Mouse (Mus musculus) right cerebral cortex, adult 18-20 months (tissue): ENCODE measurements around the gene Hs1bp3.
A peak's percentile ranks its signal among the peaks of the same experiment; 100 is the strongest.

Source experiments
- DNase-seq: peaks from one replicate; pipeline ENCODE4 v3.0.0; 2022; ENCODE audit warnings: mixed read lengths

Gene Hs1bp3

GRCm38 (mm10) chr12:8305258-8305657, 8.0 kb upstream of the Hs1bp3 start:
- no peak for DNase-seq

- peak; percentile 60 for DNase-seq
These were observed 6.8 kb upstream of the Hs1bp3 start for GRCm38 (mm10) chr12:8306432-8306831.

- no peak for DNase-seq
These were observed 6.3 kb upstream of the Hs1bp3 start for GRCm38 (mm10) chr12:8306910-8307309.

GRCm38 (mm10) chr12:8310992-8311391, 2.2 kb upstream of the Hs1bp3 start:
- DNase-seq = no peak

GRCm38 (mm10) chr12:8312266-8312665, 966 bp upstream of the Hs1bp3 start:
- no peak for DNase-seq

GRCm38 (mm10) chr12:8313773-8314172, 541 bp downstream of the Hs1bp3 start:
- no peak for DNase-seq

GRCm38 (mm10) chr12:8316541-8316940, 3.3 kb downstream of the Hs1bp3 start:
- DNase-seq = no peak

- peak; percentile 84 for DNase-seq
These were observed 7.0 kb downstream of the Hs1bp3 start for GRCm38 (mm10) chr12:8320084-8320713.

- DNase-seq = no peak
These were observed 8.3 kb downstream of the Hs1bp3 start for GRCm38 (mm10) chr12:8321506-8321905.

- DNase-seq = no peak
These were observed 10.9 kb downstream of the Hs1bp3 start for GRCm38 (mm10) chr12:8324086-8324485.

GRCm38 (mm10) chr12:8325245-8325942, 12.2 kb downstream of the Hs1bp3 start:
- no peak for DNase-seq

- peak; percentile 74 for DNase-seq
These were observed 12.8 kb downstream of the Hs1bp3 start for GRCm38 (mm10) chr12:8325943-8326522.

- DNase-seq = peak; percentile 95
These were observed 13.8 kb downstream of the Hs1bp3 start for GRCm38 (mm10) chr12:8326825-8327674.

GRCm38 (mm10) chr12:8327675-8328053, 14.4 kb downstream of the Hs1bp3 start:
- DNase-seq = no peak

GRCm38 (mm10) chr12:8329236-8329635, 16.0 kb downstream of the Hs1bp3 start:
- no peak for DNase-seq

GRCm38 (mm10) chr12:8331489-8332173, 18.4 kb downstream of the Hs1bp3 start:
- DNase-seq = no peak

- no peak for DNase-seq
These were observed 18.9 kb downstream of the Hs1bp3 start for GRCm38 (mm10) chr12:8332174-8332542.

GRCm38 (mm10) chr12:8333617-8334016, 20.4 kb downstream of the Hs1bp3 start:
- DNase-seq = no peak

- DNase-seq = no peak
These were observed 21.0 kb downstream of the Hs1bp3 start for GRCm38 (mm10) chr12:8334261-8334660.

GRCm38 (mm10) chr12:8335503-8335902, 22.3 kb downstream of the Hs1bp3 start:
- DNase-seq = no peak

GRCm38 (mm10) chr12:8336601-8337285, 23.5 kb downstream of the Hs1bp3 start:
- no peak for DNase-seq
